Mouse (Mus musculus): ENCODE measurements at regions not wholly inside any gene's neighbourhood (a gene's known extent, or its start where the extent isn't known, plus 50 kb on each side); places are given as distances from the start of the nearest gene placed in this dataset.

DNA sequence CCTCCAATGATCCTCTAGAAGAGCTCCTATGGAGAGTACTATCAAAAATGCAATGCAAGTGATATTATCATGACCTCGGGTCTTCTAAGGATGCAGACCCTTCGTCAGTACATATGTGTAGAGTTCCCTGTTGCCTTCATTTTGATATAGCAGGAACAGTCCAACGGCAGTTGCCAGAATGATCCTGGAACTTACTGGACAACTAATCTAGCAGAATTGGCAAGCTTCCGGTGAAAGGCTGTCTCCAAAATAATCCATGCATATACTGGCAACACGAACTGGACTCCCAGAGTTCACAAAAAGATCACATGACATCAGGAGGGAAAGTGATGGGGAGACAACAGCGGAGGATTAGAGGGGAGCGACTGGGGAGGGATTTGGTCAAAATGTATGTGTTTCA, 253.6 kb upstream of the Mgmt start:
- Histone ChIP-seq H3K9me3 (no peaks in the 10 kb centered on the region), H3K9ac (no peak overlapping the region), H3K4me1 (no peaks in the 10 kb centered on the region), H3K27me3 (replicated peaks) (no peaks in the 10 kb centered on the region), H3K27ac (no peak overlapping the region), H3K4me3 (no peak overlapping the region), H3K36me3 (no peaks in the 10 kb centered on the region), H3K4me2 (replicated peaks) (no peak overlapping the region)
- ATAC-seq (ENCODE audit: low FRiP score, low read depth): no peak
- WGBS: 88% methylated on average over 7 of the region's 7 CpGs

DNA sequence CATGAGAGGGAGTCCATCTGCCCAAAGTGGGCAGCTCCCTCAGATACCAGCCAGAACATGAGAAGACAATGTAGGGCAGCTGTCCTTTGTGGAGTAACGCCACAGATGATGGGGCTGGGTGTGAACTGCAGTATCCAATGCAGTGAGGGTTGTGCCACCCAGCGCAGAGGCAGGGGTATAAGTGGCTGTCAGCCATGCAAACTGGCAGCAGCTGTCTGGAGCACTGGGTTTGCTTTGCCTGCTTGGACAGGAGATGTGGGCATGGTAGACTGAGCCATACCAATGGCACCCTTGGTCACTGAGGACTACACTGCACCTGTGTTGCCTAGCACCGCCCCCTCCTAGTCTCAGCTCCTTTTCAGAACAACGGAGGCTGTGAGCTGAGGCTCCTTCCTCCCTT, 244.6 kb upstream of the Mgmt start:
- WGBS: 87% methylated on average over 4 of the region's 4 CpGs
- Histone ChIP-seq H3K4me2 (replicated peaks) (no peak overlapping the region), H3K4me3 (no peak overlapping the region), H3K9me3 (no peaks in the 10 kb centered on the region), H3K27me3 (replicated peaks) (no peaks in the 10 kb centered on the region), H3K27ac (no peak overlapping the region), H3K4me1 (no peaks in the 10 kb centered on the region), H3K9ac (no peak overlapping the region), H3K36me3 (no peaks in the 10 kb centered on the region)
- ATAC-seq (ENCODE audit: low FRiP score, low read depth): no peak

DNA sequence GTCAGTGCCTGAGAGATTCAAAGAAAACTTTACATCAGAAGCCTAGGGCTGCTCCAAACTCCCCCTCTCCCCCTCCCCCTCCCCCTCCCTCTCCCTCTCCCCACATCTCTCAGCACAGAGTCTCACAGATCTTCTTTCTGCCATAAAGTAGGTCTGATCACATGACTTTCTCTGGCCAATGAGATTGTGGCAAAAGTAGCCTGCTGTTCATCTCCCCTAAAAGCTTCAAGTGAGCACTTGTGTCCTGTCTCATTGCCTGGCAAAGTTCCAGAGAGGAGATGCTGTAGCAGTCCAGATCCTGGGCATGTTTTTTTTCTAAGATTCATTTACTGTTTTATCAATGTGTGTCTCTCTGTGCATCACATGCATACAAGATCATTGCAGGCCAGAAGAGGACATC, 234.5 kb upstream of the Mgmt start:
- Histone ChIP-seq H3K36me3 (no peaks in the 10 kb centered on the region), H3K4me1 (0 out of 2 replicates have a peak, but pooled peaks cover 3% of the 10 kb centered on the region), H3K27ac (no peak overlapping the region), H3K27me3 (replicated peaks) (no peaks in the 10 kb centered on the region), H3K4me3 (no peak overlapping the region), H3K9me3 (no peaks in the 10 kb centered on the region), H3K4me2 (replicated peaks) (no peak overlapping the region), H3K9ac (no peak overlapping the region)
- no peak for ATAC-seq (ENCODE audit: low FRiP score, low read depth)

DNA sequence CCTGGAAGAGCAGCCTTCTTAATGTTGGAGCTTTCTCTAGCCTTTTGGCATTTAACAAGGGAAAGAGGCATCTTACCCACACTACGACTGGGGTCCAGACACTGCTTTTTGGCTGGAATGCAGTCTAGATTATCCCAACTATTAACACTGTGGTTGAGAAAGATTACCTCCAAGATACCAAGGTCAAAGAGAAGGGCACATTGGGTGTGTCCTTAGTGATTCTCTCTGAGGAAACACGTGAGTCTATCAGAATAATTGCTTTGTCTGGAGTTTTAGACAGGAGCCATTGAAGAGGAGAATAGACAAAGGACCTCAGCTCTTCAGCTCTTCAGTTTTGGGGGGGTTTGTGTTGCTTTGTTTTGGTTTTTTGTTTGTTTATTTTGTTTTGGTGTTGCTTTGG, 234.0 kb upstream of the Mgmt start:
- WGBS: 70% methylated on average over 2 of the region's 2 CpGs
- 0 out of 2 replicates have a peak, but pooled peaks cover 3% of the 10 kb centered on the region for H3K4me1 ChIP-seq
- no peaks in the 10 kb centered on the region for H3K9me3 ChIP-seq
- H3K4me2 ChIP-seq (replicated peaks): no peak overlapping the region
- no peaks in the 10 kb centered on the region for H3K36me3 ChIP-seq
- no peak for ATAC-seq (ENCODE audit: low FRiP score, low read depth)
- H3K4me3 ChIP-seq: no peak overlapping the region
- no peak overlapping the region for H3K27ac ChIP-seq
- H3K9ac ChIP-seq: no peak overlapping the region
- H3K27me3 ChIP-seq (replicated peaks): no peaks in the 10 kb centered on the region

DNA sequence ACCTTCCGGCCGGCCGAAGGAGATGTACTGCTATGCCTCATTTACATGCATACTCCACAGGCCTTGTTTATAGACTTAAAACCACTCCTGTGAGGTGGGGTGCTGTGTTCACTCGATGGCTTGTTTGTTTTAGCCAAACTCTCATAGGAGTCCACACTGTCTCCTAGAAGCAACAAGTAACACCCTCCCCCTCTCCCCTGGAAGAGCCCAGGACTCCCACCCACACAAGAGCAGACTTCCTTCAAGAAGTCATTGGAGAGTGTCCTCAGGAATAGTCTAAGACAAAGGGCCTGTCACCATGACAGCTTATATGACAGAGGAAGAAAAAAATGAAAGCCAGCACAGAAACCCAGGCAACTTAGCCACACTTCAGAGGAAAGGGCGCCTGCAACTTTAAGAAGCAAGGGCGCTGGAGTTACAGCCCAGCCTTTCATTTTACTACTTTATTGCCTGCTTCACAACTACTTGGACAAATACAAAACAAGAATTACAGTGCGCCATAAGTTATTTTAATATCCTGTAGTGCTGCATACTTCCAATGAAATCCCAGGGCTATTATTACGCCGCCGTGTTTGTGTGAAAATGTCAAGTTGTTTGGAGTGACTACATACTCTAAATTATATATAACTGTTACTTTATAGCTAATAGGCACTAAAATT, 229.9 kb upstream of the Mgmt start:
- H3K4me2 ChIP-seq (replicated peaks): no peak overlapping the region
- peaks cover 6% of the 10 kb centered on the region; the same call in 1 of the 2 replicates for H3K4me1 ChIP-seq
- H3K4me3 ChIP-seq: no peak overlapping the region
- no peak for ATAC-seq (ENCODE audit: low FRiP score, low read depth)
- H3K9ac ChIP-seq: no peak overlapping the region
- no peaks in the 10 kb centered on the region for H3K36me3 ChIP-seq
- no peaks in the 10 kb centered on the region for H3K9me3 ChIP-seq
- H3K27ac ChIP-seq: no peak overlapping the region
- no peaks in the 10 kb centered on the region; the same call in 1 of the 2 replicates for H3K27me3 ChIP-seq (replicated peaks)
- 52% methylated on average over 10 of the region's 10 CpGs for WGBS

DNA sequence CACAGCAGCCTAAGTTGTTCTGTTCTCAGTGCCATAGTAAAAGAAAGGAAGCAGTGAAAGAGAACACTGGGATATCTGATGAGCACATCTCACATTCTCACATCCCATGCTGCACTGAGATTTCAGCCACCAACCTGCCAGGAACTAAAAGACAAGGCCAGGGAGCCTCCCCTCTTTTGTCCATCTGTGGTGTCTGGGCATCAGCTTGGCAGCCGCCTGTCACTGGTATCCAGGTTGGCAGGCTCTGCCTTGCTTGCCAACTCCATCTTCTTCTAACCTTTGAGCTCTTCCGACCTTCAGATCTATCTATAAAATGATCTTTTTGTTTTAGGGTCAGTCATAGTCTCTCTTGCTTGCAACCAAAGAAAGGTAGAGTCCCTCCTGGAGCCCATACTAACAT, 228.5 kb upstream of the Mgmt start:
- no peaks in the 10 kb centered on the region for H3K9me3 ChIP-seq
- no peaks in the 10 kb centered on the region; the same call in 1 of the 2 replicates for H3K27me3 ChIP-seq (replicated peaks)
- no peak overlapping the region for H3K9ac ChIP-seq
- H3K36me3 ChIP-seq: no peaks in the 10 kb centered on the region
- H3K4me3 ChIP-seq: no peak overlapping the region
- 85% methylated on average over 2 of the region's 2 CpGs for WGBS
- peaks cover 6% of the 10 kb centered on the region; the same call in 1 of the 2 replicates for H3K4me1 ChIP-seq
- H3K27ac ChIP-seq: no peak overlapping the region
- ATAC-seq (ENCODE audit: low FRiP score, low read depth): no peak
- H3K4me2 ChIP-seq (replicated peaks): no peak overlapping the region

DNA sequence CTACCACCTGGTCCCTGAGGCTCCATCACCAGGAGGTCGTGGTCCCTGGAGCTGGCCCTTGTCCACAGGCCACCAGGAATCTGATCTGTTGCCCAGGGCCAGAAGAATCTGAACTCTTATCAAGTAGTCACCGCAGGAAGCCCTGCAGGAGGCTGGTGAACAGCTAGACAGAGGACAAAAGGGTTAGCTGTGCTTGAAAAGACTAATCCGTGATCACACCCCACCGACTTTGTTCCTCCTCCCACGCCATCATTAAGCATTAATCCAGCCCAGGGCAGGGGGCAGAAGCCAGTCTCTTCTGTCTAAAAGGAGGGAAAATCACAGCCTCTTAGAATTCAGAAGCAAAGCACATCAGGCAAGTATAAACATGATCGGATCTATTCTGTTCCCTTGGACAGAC, 227.7 kb upstream of the Mgmt start:
- Histone ChIP-seq H3K9me3 (no peaks in the 10 kb centered on the region), H3K36me3 (no peaks in the 10 kb centered on the region), H3K27ac (no peak overlapping the region), H3K4me2 (replicated peaks) (no peak overlapping the region), H3K4me1 (peaks cover 6% of the 10 kb centered on the region; the same call in 1 of the 2 replicates), H3K9ac (no peak overlapping the region), H3K27me3 (replicated peaks) (no peaks in the 10 kb centered on the region; the same call in 1 of the 2 replicates), H3K4me3 (no peak overlapping the region)
- 7% methylated on average over 6 of the region's 6 CpGs for WGBS
- ATAC-seq (ENCODE audit: low FRiP score, low read depth): no peak

DNA sequence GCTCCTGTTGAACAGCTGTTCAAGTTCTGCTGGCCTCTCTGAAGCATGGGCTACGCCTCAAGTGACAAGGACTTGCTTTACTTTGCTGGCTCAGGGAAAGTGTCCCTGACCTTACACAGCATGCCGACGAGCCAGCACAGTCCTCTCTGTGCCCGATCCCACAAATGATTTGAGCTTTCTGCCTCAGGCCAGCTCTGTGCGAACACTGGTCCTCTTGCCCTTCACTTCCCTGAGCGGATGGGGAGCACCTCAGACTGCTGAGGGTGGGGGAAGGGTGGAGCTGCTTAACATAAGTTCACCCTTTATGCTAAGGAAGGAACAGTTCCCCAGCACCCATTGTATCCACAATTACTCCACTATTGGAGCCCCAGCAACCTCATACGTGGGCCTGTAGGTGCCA, 223.7 kb upstream of the Mgmt start:
- H3K27ac ChIP-seq: no peak overlapping the region
- no peak overlapping the region for H3K4me3 ChIP-seq
- H3K9me3 ChIP-seq: no peaks in the 10 kb centered on the region
- WGBS: 73% methylated on average over 7 of the region's 7 CpGs
- peaks cover 4% of the 10 kb centered on the region; the same call in 1 of the 2 replicates for H3K4me1 ChIP-seq
- H3K9ac ChIP-seq: no peak overlapping the region
- H3K27me3 ChIP-seq (replicated peaks): no peaks in the 10 kb centered on the region; the same call in 1 of the 2 replicates
- ATAC-seq (ENCODE audit: low FRiP score, low read depth): no peak
- H3K36me3 ChIP-seq: no peaks in the 10 kb centered on the region
- no peak overlapping the region for H3K4me2 ChIP-seq (replicated peaks)

DNA sequence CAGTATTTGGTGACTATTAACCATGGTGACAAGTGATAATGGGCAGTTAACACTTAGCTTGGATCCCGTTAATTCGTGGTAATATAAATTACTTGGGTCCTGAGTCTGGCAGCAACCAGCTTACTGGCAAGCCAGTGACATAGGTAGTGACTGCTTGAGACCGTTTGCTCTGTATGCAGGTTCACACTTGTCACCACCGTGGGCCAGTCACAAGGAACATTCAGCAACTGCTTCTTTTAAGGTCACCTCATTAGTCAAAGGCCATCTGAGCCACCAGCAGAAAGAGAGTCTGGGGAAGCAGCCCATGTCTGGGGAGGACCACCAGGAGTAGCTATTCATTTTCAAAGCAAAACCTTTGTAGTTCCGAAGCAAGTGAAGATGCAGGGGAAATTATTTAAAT, 220.3 kb upstream of the Mgmt start:
- H3K27me3 ChIP-seq (replicated peaks): no peaks in the 10 kb centered on the region
- H3K4me2 ChIP-seq (replicated peaks): no peak overlapping the region
- no peak overlapping the region for H3K4me3 ChIP-seq
- H3K27ac ChIP-seq: no peak overlapping the region
- H3K9me3 ChIP-seq: no peaks in the 10 kb centered on the region
- WGBS: 41% methylated on average over 5 of the region's 5 CpGs
- peaks cover 8% of the 10 kb centered on the region for H3K4me1 ChIP-seq
- no peaks in the 10 kb centered on the region for H3K36me3 ChIP-seq
- no peak overlapping the region for H3K9ac ChIP-seq
- ATAC-seq (ENCODE audit: low FRiP score, low read depth): no peak

DNA sequence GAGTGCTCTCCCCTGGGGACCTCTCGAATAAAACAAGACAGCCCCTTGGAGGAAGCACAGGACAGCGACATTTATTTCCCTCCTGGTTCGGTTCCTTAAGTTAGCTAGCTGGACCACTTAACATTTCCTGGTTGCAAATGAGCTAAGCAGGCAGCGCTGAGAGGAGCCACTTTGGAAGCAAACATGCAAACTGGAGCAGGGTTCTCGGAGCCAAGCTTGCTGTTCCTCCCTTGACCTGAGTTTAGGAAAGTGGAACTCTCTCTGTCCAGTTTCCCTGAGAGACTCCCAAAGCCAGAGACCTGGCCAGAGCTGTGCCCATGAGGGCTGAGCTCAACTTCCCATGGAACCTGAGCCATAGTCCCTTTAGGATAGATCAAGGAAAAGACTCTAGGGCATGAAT, 219.4 kb upstream of the Mgmt start:
- Histone ChIP-seq H3K36me3 (no peaks in the 10 kb centered on the region), H3K9ac (no peak overlapping the region), H3K4me3 (no peak overlapping the region), H3K27me3 (replicated peaks) (no peaks in the 10 kb centered on the region), H3K4me2 (replicated peaks) (no peak overlapping the region), H3K27ac (no peak overlapping the region), H3K9me3 (no peaks in the 10 kb centered on the region), H3K4me1 (peaks cover 8% of the 10 kb centered on the region)
- ATAC-seq (ENCODE audit: low FRiP score, low read depth): no peak
- 50% methylated on average over 5 of the region's 5 CpGs for WGBS

DNA sequence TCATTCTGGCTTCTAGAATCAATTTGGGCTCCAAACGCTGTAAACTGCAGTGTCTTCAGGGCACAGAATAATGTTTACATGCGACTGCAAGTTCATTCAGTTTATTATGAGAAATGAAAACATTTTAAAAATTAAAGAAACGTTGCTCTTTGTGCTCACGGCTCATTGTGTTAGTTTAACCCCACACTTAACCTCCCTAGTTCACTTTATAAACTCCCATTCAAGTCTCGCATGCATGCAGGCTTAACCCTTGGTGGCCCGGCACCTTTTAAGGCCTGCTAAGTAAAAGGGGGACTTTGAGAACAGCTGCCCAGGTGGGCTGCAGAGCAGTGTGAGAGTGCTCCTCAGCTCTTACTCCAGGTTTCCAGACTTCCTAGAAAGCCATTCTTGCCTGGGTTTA, 218.3 kb upstream of the Mgmt start:
- H3K36me3 ChIP-seq: no peaks in the 10 kb centered on the region
- no peak overlapping the region for H3K9ac ChIP-seq
- no peaks in the 10 kb centered on the region for H3K27me3 ChIP-seq (replicated peaks)
- 26% methylated on average over 6 of the region's 6 CpGs for whole genome bisulfite sequencing
- no peaks in the 10 kb centered on the region for H3K9me3 ChIP-seq
- H3K4me2 ChIP-seq (replicated peaks): no peak overlapping the region
- H3K4me1 ChIP-seq: peaks cover 8% of the 10 kb centered on the region
- no peak overlapping the region for H3K27ac ChIP-seq
- no peak overlapping the region for H3K4me3 ChIP-seq
- no peak for ATAC-seq (ENCODE audit: low FRiP score, low read depth)

DNA sequence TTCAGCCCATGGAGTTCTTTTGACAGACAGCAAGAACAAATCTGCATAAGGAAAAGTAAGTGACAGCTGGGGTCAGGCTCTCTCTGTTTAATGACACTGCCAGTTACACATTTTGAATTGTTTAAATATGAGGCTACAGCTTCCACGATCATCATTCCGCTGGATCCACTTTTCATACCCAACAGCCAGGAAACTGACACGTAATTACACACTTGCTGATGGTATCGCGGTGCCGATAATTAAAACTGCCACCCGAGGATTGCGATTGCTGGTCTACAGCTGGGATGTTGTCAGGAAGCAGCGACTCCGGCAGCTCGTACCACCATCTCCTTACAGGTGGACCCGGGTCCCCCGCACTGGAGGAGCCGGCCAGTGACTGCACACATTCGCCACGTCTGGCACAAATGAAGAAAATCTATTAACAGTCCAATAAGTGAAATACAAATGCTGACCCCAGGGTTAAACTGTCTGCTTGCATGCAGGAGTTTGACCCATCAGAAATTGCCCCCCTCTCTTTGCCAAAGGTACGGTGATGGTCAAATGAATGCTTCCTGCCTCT, 217.3 kb upstream of the Mgmt start:
- ATAC-seq (ENCODE audit: low FRiP score, low read depth): no peak
- Histone ChIP-seq H3K9ac (no peak overlapping the region), H3K4me3 (no peak overlapping the region), H3K27me3 (replicated peaks) (no peaks in the 10 kb centered on the region), H3K27ac (no peak overlapping the region), H3K36me3 (no peaks in the 10 kb centered on the region), H3K4me1 (peaks cover 8% of the 10 kb centered on the region), H3K4me2 (replicated peaks) (no peak overlapping the region), H3K9me3 (no peaks in the 10 kb centered on the region)
- WGBS: 67% methylated on average over 17 of the region's 17 CpGs

DNA sequence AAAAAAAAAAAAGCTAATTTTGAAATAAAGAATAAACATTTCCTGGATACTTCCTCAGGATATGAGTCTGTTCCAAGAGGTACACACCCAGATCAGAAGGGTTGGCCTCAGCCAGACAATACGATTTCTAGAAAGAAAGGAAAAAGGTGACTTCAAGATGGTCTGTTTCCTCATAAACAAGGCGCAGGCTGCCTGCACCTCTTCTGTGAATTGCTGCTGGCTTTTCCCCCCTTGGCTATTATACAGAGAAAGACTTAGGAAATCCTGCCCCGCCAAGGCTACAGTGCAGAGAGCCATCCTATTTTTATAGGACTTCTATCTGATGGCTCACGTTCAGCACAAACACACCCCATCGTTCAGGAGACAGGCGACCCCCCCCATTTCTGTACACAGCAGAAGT, 204.8 kb upstream of the Mgmt start:
- Histone ChIP-seq H3K4me1 (peaks cover 14% of the 10 kb centered on the region), H3K4me2 (replicated peaks) (peak overlapping the region; percentile 44), H3K27ac (no peak overlapping the region), H3K9me3 (no peaks in the 10 kb centered on the region), H3K9ac (no peak overlapping the region), H3K27me3 (replicated peaks) (peaks cover 8% of the 10 kb centered on the region; the same call in 1 of the 2 replicates), H3K4me3 (no peak overlapping the region), H3K36me3 (no peaks in the 10 kb centered on the region)
- ATAC-seq (ENCODE audit: low FRiP score, low read depth): no peak
- 45% methylated on average over 6 of the region's 6 CpGs for WGBS
